Mouse (Mus musculus): ENCODE data around the gene Zbtb5. TPM values are rescaled to one million over a fixed set of nuclear protein-coding genes. Genes with fewer than 3 reads are reported as not detected.
A peak's percentile ranks its signal among the peaks of the same experiment; 100 is the strongest.
"Not testable (repeated sequence)": the region's sequence is repeated elsewhere in the genome, so short reads cannot be mapped to it uniquely, and the experiment has no call there.

Gene Zbtb5
- polyA plus RNA-seq, 1 experiment from 2014 or later, result 34.4 TPM

GRCm38 (mm10) chr4:44998071-44998470 lies 14.1 kb downstream of the Zbtb5 start:
- H3K4me3 ChIP-seq, result no peak overlapping the region
- H3K27ac ChIP-seq, result no peak overlapping the region
- peaks cover 26% of the 10 kb centered on the region for H3K36me3 ChIP-seq
- peaks cover 5% of the 10 kb centered on the region; the same call in 1 of the 2 replicates for H3K4me1 ChIP-seq (replicated peaks)
- 81% methylated on average over 3 of the region's 3 CpGs for WGBS
- no peaks in the 10 kb centered on the region for H3K27me3 ChIP-seq (ENCODE audit: insufficient read depth, poor library complexity, severe bottlenecking)
- H3K9me3 ChIP-seq, result no peaks in the 10 kb centered on the region
- DNase-seq (ENCODE audit: low spot score), result no peak

DNA sequence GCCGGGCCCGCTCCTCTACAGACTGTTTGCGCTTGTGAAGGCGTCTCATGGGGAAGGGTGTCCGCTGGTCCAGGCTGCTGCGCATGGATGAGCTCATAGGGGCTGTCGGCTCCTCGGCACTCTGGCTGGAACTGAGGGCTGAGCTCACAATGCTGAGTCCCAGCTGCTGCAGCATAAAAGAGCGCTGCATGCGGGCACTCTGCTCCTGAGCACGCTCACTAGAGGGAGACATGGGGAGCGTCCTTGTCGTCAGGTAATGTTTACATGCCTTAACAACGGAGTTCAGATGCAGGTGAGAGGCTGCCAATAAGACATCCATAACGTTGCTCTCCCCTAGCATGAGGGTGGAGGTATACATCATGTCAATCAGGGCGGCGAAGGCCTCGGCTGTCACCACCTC lies 17.4 kb downstream of the Zbtb5 start:
- peak; percentile 2 for DNase-seq (ENCODE audit: low spot score)
- H3K36me3 ChIP-seq, result peaks cover 54% of the 10 kb centered on the region
- H3K4me1 ChIP-seq (replicated peaks), result peaks cover 5% of the 10 kb centered on the region; the same call in 1 of the 2 replicates
- H3K4me3 ChIP-seq, result no peak overlapping the region
- H3K27ac ChIP-seq, result 0 out of 2 replicates have a peak overlapping the region, but pooled peaks have one; percentile 29
- no peaks in the 10 kb centered on the region for H3K27me3 ChIP-seq (ENCODE audit: insufficient read depth, poor library complexity, severe bottlenecking)
- H3K9me3 ChIP-seq, result no peaks in the 10 kb centered on the region
- 91% methylated on average over 18 of the region's 18 CpGs for WGBS

DNA sequence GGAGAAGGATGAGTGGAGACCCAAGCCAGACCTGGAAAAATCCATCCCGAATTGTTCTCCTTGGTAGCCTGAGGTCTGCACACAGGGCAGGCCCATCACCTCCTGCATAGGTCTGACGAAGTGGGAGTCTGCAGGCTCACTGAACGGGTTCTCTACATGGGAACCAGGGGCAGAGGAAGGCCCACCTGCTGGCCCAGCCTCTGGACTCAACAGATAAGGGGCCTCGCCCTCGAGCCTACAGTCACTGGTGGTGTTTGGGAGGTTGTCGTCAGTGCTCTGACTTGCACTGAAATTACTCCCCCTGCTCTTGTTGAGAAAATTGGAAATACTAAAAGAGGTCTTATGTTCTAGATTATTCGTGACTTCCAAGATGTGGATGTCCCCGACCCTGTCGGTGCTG lies 18.4 kb downstream of the Zbtb5 start:
- Histone ChIP-seq H3K4me1 (replicated peaks) (peaks cover 5% of the 10 kb centered on the region; the same call in 1 of the 2 replicates), H3K27me3 (ENCODE audit: insufficient read depth, poor library complexity, severe bottlenecking) (no peaks in the 10 kb centered on the region), H3K9me3 (no peaks in the 10 kb centered on the region), H3K36me3 (peaks cover 63% of the 10 kb centered on the region), H3K4me3 (no peak overlapping the region), H3K27ac (no peak overlapping the region)
- peak; percentile 2 for DNase-seq (ENCODE audit: low spot score)
- 92% methylated on average over 9 of the region's 9 CpGs for WGBS

DNA sequence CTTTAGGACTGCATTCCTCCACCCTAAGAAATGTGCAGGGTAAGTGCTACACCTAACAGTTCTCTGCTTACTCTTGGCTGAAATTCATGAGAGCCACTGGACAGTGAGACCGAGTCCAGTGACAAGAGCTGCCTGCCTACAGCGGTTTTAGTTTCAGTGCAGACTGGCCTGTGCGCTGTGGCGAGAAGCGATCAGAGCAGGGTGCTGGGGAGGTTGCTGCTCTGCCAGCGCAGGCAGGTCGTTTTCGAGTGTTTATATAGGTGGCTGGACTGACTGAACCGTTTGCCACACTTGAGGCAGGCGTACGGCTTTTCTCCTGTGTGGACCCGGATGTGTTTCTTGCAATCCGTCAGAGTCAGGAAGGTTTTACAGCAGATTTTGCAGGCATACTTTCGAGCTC lies 19.0 kb downstream of the Zbtb5 start:
- H3K9me3 ChIP-seq; DNase-seq (ENCODE audit: low spot score); H3K27ac ChIP-seq; H3K4me3 ChIP-seq; H3K27me3 ChIP-seq (ENCODE audit: insufficient read depth, poor library complexity, severe bottlenecking); H3K4me1 ChIP-seq (replicated peaks): not testable (repeated sequence)
- 89% methylated on average over 14 of the region's 14 CpGs for WGBS
- H3K36me3 ChIP-seq, result peaks cover 70% of the 10 kb centered on the region

DNA sequence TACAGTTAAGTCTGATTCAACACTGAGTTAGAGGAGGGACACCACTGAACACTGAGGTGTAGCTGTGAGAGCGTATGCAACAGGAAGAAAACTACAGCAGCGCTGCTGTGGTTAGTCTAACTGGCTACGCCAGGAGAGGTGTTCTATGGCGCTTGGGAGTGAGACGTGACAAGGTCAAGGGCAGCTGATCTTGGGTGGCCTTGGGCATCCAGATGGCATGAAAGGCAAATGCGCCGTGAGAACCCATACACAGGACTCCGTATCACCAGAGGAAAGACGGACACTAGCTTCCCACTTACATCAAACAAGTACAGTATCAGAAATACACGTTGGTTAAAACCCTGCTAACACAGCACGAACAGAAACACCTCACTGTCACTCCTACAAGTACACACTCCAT lies 19.9 kb downstream of the Zbtb5 start:
- not testable (repeated sequence) for H3K27ac ChIP-seq; DNase-seq (ENCODE audit: low spot score); H3K27me3 ChIP-seq (ENCODE audit: insufficient read depth, poor library complexity, severe bottlenecking); H3K9me3 ChIP-seq; H3K4me3 ChIP-seq; H3K4me1 ChIP-seq (replicated peaks)
- 93% methylated on average over 11 of the region's 11 CpGs for WGBS
- H3K36me3 ChIP-seq, result peaks cover 78% of the 10 kb centered on the region

DNA sequence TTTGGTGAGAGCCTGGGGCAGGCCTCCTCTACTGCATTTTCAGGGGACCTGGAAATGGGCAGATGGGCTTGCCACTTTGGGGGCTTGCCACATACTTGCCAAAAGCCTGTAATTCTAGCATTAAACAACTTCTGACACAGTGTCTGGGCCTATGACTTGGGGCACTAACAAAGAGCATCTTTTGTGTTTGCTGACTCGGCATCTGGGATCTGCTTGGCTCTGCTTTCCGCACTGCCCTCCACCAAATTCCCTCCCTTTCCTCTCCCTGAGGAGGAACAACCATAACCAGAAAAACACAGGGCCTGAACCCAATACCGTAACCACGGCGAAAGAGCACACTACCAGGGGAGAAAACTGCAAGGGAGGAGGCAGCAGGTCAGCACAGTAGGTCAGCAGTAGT lies 21.7 kb downstream of the Zbtb5 start:
- H3K27ac ChIP-seq, result no peak overlapping the region
- no peak overlapping the region for H3K4me3 ChIP-seq
- 91% methylated on average over 5 of the region's 5 CpGs for WGBS
- H3K27me3 ChIP-seq (ENCODE audit: insufficient read depth, poor library complexity, severe bottlenecking), result no peaks in the 10 kb centered on the region
- DNase-seq (ENCODE audit: low spot score), result peak; percentile 1
- H3K9me3 ChIP-seq, result no peaks in the 10 kb centered on the region
- H3K36me3 ChIP-seq, result peaks cover 96% of the 10 kb centered on the region
- H3K4me1 ChIP-seq (replicated peaks), result no peaks in the 10 kb centered on the region

DNA sequence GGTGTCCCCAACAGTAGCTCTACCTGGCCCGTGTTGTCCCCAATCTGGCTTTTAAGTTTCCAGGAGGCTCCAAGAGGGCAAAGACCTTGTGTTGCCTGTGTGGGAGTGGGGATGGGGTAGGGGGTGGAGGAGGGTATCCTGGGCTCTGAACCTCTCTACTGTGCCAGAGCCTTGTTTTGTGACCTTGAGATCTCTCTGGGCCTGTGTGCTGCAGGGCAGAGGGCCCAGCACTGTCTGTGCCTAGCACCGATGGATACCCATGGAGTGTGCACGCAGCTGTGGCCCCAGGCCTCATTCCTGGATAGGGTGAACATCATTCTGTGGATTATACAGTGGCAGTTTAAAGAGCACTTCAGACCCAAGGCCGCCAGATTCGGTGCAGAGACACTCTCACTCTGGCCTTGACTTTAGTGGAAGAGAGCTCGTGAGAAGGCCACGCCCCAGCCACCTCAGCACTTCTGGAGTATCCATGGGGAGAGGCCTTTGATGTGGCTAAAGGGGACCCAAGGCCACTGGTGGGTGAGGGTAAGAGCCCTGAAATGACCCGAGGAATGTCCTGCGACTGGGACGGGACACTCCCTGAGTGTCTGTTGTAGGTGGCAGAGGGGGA lies 29.0 kb downstream of the Zbtb5 start:
- 92% methylated on average over 10 of the region's 10 CpGs for WGBS
- H3K36me3 ChIP-seq, result peaks cover 49% of the 10 kb centered on the region
- peaks cover 36% of the 10 kb centered on the region for H3K4me1 ChIP-seq (replicated peaks)
- H3K9me3 ChIP-seq, result no peaks in the 10 kb centered on the region
- no peak overlapping the region for H3K4me3 ChIP-seq
- H3K27ac ChIP-seq, result no peak overlapping the region
- peak; percentile 1 for DNase-seq (ENCODE audit: low spot score)
- no peaks in the 10 kb centered on the region for H3K27me3 ChIP-seq (ENCODE audit: insufficient read depth, poor library complexity, severe bottlenecking)

DNA sequence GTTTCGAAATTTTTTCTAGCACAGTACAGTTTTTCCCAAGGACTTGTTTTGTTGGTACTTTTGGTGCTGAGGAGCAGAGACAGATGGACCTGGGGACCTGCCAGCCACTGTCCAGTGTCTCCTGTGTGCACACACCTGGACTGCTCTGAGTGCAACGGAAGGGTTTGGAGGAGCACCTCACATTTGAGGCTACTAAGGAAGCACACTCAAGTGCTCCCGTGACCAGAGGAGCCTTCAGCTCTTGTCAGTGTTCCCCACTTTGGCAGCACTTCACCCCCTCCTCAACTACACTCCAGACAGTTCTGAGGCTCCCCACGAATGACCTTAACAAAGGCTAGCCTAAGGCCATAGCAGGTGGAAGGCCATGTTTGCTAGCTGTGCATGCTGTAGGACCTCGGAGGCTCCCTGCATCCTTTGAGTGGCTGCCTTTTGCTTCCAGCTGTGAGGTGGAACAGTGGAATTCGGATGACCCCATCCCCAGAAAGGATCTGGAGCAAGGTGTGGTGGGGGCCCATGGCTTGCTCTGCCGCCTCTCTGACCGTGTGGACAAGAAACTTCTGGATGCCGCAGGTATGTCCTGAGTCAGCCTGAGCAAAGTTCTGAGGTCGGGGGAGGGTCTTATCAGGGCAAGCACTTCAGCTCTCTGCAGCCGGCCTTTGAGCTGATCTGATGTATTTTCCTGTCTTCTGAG lies 29.6 kb downstream of the Zbtb5 start:
- DNase-seq (ENCODE audit: low spot score), result peak; percentile 2
- Histone ChIP-seq H3K27me3 (ENCODE audit: insufficient read depth, poor library complexity, severe bottlenecking) (no peaks in the 10 kb centered on the region), H3K36me3 (peaks cover 42% of the 10 kb centered on the region), H3K4me1 (replicated peaks) (peaks cover 36% of the 10 kb centered on the region), H3K9me3 (no peaks in the 10 kb centered on the region), H3K4me3 (peak overlapping the region; percentile 80), H3K27ac (no peak overlapping the region)
- 75% methylated on average over 11 of the region's 11 CpGs for WGBS

GRCm38 (mm10) chr4:44981974-44982287 lies 30.3 kb downstream of the Zbtb5 start:
- Histone ChIP-seq H3K4me1 (replicated peaks) (peaks cover 36% of the 10 kb centered on the region), H3K4me3 (peak overlapping the region; percentile 80), H3K27me3 (ENCODE audit: insufficient read depth, poor library complexity, severe bottlenecking) (no peaks in the 10 kb centered on the region), H3K36me3 (peaks cover 36% of the 10 kb centered on the region), H3K27ac (peak overlapping the region; percentile 95), H3K9me3 (no peaks in the 10 kb centered on the region)
- 25% methylated on average over 5 of the region's 5 CpGs for WGBS
- DNase-seq (ENCODE audit: low spot score), result peak; percentile 3

DNA sequence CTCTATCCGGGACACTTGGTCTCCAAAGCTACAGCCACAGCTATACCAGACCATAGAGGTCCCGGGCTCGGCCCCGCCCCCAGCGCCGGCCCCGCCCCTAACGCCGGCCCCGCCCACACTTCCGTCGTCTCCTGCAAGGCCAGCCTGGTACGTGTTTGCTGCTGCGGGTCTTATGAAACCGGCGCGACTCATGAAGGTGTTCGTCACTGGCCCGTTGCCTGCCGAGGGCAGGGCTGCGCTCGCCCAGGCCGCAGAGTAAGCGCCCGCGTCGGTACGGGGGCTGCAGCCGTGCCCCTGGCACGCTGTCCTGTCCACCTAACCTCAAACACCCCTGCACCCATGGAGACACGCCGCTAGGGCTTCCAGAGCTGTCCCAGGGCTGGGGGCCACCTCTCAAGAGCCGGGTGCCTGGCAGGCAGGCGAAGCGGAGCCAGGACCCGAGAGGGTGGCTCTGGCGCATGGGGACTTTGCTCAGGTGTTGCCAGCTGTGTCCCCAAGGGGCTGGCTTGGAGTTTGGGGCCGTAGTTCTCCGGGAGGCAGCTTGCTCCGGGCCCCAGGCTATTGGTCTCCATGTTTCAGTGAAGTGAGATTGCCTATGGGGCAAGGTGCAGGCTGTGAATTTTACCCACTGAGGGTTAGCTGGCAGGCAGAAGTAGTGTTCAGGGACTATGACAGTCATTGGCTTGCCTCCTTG lies 30.8 kb downstream of the Zbtb5 start, which contains the start of gene Grhpr:
TSS of gene Grhpr (plus strand) at position 116 of the 694 bp plus-strand sequence.
- no peaks in the 10 kb centered on the region for H3K27me3 ChIP-seq (ENCODE audit: insufficient read depth, poor library complexity, severe bottlenecking)
- H3K36me3 ChIP-seq, result peaks cover 30% of the 10 kb centered on the region
- peak within 1 kb of the TSS; percentile 95 for H3K27ac ChIP-seq
- peak within 1 kb of the TSS; percentile 80 for H3K4me3 ChIP-seq
- 1% methylated on average over 40 of the region's 40 CpGs for WGBS
- peaks cover 36% of the 10 kb centered on the region for H3K4me1 ChIP-seq (replicated peaks)
- H3K9me3 ChIP-seq, result no peaks in the 10 kb centered on the region
- DNase-seq (ENCODE audit: low spot score), result peak; percentile 94

DNA sequence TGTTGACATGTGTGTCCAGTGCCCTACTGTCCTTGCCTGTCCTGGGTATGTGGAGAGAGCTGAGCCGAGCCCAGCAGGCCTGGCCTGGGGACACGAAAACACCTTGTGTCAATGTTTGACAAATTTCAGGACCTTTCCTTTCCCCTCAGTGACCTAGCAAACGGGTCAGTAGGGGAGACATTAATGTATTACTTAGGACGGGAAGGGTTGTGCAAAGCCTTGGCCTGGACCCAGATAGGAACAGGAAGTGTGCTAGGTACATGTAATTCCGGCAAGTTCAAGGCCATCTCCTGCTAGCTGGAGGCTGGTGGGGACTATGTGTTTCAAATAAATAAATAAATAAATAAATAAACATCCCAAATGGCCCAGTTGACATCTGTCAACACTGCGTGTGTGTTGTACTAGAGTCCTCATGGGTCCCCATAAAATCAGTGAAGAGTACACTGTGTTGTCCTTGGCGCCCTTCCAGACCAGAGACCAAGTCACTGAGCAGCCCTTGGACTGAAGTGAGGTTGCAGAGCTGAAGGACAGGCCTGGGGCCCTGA lies 32.3 kb downstream of the Zbtb5 start:
- 79% methylated on average over 7 of the region's 7 CpGs for WGBS
- Histone ChIP-seq H3K9me3 (no peaks in the 10 kb centered on the region), H3K36me3 (peaks cover 15% of the 10 kb centered on the region), H3K4me1 (replicated peaks) (peaks cover 36% of the 10 kb centered on the region), H3K27ac (no peak overlapping the region), H3K27me3 (ENCODE audit: insufficient read depth, poor library complexity, severe bottlenecking) (no peaks in the 10 kb centered on the region), H3K4me3 (no peak overlapping the region)
- DNase-seq (ENCODE audit: low spot score), result no peak

DNA sequence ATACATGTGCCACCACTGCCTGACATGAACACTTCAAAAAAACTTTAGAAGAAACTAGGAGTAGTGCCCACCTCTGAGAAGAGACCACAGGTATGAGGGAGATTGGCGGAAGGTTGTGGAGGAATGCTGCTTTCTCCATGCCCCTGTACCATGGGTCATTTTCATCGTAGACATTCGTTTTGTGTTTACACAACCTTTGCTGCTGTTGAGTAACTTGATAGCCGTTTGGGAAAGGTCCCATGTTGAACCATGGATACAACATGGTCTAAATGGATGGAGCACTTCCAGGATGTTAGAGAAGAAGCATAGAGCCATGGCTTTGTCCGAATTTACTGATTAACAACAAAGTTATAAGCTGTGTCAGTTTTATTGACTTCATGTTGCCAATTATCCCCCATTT lies 34.0 kb downstream of the Zbtb5 start:
- no peaks in the 10 kb centered on the region for H3K9me3 ChIP-seq
- WGBS, result 79% methylated on average over 5 of the region's 5 CpGs
- no peak overlapping the region for H3K27ac ChIP-seq

More for the DNA sequence above, 34.0 kb downstream of the Zbtb5 start:
- no peaks in the 10 kb centered on the region for H3K36me3 ChIP-seq
- H3K4me1 ChIP-seq (replicated peaks), result peaks cover 35% of the 10 kb centered on the region
- no peaks in the 10 kb centered on the region for H3K27me3 ChIP-seq (ENCODE audit: insufficient read depth, poor library complexity, severe bottlenecking)
- no peak overlapping the region for H3K4me3 ChIP-seq
- DNase-seq (ENCODE audit: low spot score), result no peak

Data from hindbrain, embryonic 10.5 days (tissue).